Mouse (Mus musculus) CD4-positive, CD25-positive, alpha-beta regulatory T cell, adult 4 months (primary cell): ENCODE data around the gene Aqp12. TPM values are rescaled to one million over a fixed set of nuclear protein-coding genes. Genes with fewer than 3 reads are reported as not detected.
"Not testable (repeated sequence)": the region's sequence is repeated elsewhere in the genome, so short reads cannot be mapped to it uniquely, and the experiment has no call there.

Experiments
- ATAC-seq: one replicate; pipeline ENCODE4 v1.8.0; 2017
- polyA plus RNA-seq, 2 experiments: library from polyadenylated mRNA; unstranded; fragments of 100-300 nt; shearing (Covaris generic); gene quantifications; one replicate each; pipeline ENCODE4 v1.2.1; 2017

Aqp12 gene
- polyA plus RNA-seq = not detected

DNA sequence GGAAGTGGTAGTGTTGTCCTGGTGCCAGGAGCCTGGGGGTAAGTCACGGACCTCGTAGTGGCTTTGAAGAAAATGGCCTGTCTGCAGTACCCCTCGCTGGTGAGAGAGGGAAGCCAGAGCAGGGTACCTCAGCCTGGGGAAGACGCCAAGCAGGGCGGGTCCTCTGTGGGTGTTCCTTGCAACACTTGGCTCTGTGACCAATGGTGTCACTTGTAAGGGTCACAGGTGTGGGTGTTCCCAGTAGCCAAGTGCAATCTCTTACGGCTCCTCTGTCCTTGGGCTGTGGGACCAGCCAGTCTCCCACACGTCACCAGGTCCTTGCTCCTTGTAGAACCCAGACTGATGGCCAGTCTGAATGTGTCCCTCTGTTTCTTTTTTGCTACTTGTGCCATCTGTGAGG lies at the start of gene Aqp12:
Aqp12 (plus strand) TSS at position 274 of the 400 bp plus-strand sequence.
- ATAC-seq = no peak

GRCm38 (mm10) chr1:92956571-92957335 lies 49.4 kb upstream of the Aqp12 start:
- ATAC-seq = not testable (repeated sequence)

- ATAC-seq = no peak
Observed at GRCm38 (mm10) chr1:92958999-92959398, 47.1 kb upstream of the Aqp12 start.

DNA sequence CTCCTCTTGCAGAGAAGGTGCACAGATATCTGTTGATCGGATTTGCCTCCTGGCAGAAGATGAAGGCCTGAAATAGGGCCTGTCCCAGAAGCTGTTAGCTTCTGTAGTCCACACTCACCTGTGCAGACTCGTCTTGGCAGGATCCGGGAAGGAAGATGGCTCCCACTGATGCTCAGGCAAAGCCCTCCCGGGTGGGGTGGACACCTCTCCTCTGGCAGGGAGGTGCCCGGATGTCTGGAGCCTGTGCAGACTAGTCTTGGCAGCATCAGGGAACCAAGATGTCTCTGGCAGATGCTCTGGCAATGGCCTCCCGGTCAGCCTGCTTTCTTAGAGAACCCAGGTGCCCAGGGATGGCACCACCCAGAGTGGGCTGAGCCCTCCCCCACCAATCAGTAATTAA lies 35.3 kb upstream of the Aqp12 start:
- ATAC-seq = not testable (repeated sequence)

DNA sequence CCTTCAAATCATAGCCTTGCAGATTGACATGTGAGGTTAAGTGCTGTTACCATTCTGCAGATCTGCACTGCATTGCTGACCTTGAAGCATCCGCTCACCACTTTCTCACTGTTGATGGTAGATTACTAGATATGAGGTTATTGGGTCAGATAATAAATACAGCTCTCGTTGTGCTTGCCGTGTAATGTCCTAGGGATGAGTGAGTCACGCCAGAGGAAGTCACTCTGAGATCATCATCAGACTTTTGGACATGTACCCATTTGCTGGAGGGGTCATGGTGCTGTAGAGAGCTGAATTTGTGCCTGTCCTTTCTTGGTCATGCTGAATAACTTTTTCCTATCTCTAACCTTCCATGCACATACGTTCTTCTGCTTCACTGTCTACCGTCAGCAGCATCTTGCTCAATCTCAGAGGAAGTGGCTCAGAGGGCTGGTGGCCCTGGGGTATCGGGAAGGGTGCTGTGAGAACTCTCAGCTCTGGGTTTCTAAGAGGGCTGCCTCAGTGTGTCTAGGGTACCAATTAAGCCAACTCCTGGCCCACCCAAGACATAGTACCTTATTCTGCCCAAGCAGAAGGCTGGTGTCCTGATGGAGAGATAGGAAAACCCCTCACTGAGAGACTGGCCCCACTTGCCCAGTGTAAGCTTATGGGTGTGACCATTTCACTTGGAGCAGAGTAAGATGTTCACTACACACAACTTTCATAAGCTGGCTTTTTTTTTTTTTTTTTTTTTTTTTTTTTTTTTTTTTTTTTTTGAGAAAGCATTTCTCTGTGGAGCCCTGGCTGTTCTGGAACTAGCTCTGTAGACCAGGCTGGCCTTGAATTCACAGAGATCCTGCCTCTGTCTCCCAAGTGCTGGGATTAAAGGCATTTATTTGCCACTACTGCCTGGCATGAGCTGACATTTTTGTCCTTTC lies 34.0 kb upstream of the Aqp12 start:
- peak; percentile 69 for ATAC-seq

DNA sequence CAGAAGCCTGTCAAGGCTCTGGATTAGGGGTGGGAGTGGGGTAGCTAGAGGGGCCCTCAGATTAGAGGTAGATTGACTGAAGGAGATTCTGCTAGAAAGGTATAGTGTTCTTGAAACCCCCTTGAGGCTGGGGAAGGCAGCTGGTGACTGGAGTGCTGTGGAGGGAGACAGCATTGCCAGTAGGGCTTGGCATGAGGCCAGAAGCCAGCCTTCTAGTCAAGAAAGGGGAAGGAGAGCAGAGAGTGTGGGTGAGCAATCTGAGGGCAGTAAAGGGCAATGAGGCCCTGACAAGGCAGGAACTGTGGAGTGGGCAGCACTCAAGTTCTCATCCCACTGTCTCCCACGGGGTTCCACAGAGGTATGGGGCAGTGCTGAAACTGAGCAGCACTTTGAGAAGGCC lies 33.3 kb upstream of the Aqp12 start:
- peak; percentile 34 for ATAC-seq

DNA sequence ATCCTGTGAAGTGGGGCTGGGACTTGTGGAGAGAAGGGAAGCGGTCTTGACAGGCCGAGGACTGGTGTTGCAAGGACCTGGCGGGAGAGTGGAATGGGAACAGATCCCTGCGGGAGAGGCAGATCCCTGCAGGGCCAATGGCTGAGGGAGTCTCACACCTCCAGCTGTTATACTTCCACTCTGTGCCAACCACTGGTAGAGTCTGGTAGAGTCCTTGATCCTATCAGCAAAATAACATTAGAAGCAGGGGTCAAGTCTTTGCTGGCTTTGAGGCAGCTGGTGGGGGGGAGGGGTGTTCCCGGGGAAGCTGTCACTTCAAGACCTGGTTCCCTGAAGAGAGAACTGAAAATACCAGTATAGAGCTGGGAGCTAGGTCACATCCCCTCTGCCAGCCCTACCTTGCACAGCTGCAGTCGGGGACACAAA lies 30.0 kb upstream of the Aqp12 start:
- no peak for ATAC-seq

- no peak for ATAC-seq
Observed at GRCm38 (mm10) chr1:92978645-92979044, 27.5 kb upstream of the Aqp12 start.

DNA sequence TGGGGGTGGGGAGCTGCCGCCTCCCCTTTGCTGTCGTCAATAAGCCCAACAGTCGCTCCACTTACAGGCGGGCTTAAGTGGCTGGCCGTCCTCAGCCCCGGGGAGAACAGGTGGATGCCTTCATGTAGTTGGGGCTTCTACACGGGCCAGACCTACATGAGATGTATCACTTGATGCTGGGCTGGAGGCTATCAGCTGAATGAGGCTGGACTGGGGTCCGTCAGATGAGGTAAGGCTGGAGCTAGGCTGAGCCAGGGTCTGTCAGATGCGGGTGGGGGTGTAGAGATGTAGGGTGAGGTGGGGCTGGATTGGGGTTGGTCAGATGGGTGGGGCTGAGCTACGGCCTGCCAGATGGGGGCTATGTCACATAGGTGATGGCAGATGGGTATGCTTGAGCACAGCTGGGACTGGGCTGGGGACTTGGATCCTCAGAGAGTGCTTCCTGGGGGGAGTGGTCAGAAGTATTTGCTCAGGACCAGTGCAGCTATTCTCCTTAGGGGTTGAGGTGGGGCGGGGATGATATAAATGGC lies 27.0 kb upstream of the Aqp12 start:
- no peak for ATAC-seq

DNA sequence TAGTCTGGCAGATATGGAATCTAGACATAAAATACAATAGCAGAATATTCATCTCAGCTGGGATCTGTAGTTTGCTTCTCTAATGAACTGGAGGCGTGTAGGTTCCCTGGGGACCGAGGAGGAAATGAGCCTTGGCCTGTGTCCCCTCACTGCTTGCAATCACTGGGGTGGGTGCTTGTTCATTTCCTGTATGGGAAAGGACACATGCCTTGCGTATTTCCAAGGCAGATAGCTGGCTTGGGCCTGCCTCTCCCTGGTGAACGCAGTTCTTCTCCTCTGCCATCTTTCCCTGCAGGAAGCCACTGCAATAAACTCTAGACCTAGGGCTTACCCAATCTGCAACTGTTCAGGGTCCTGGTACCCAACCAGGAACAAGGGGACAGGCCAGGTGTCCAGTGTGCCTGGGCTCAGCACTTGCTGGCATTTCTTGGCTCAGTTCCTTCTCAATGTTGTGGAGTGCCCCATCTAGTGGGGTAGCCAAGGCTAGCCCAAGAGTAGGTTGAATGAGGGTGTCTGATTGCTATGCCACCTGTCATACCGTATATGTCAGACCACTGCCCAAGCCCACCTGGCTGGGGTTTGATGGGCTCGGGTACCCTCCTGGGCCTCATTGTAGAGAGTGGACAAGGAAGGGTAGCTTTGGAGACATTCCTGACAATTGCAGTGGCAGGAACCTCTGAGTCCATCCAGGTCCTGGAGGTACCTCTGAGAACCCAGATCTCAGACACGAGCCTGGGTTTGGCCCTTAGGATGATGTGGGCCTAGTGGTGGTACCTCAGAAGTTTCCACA lies 24.9 kb upstream of the Aqp12 start:
- no peak for ATAC-seq

- ATAC-seq = no peak
Observed at GRCm38 (mm10) chr1:92982931-92983605, 23.1 kb upstream of the Aqp12 start.

DNA sequence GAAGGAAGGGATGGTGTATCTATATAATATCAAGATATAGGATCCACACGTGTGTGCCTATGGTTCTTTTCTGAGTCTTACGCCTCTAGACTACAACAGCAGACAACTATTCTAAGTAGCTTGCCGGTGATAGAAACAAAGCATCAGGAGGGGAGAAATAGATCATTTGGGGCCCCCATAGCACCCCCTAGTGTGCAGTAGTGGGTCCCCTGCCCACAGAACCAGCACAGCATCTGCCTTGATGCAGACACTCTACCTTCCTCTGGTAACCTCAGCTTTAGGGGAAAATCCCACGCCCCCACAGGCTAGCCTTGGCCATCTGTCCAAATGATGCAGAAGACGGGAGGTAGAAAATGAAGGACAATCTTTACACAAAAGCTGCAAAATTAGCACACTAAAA lies 21.1 kb upstream of the Aqp12 start:
- ATAC-seq = no peak

- ATAC-seq = no peak
Observed at GRCm38 (mm10) chr1:92988894-92989293, 17.2 kb upstream of the Aqp12 start.

DNA sequence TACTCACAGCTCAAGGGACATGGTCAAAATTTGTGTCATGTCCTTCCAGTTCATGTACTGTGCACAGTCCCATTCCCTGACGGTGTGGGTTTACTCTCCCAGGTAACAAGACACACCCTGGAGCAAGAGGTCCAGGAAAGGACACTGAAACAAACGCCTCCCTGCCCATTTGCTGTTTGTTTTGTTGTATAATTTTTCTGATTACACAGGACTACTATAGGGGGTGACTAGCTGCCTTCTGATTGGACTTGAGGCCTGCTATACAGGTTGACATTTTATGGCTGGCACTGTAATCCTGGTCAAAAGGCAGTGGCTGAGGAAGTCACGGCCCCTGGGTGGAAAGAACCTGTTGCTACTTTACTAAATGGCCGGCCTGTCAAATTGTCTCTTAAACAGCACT lies 16.2 kb upstream of the Aqp12 start:
- ATAC-seq = no peak

DNA sequence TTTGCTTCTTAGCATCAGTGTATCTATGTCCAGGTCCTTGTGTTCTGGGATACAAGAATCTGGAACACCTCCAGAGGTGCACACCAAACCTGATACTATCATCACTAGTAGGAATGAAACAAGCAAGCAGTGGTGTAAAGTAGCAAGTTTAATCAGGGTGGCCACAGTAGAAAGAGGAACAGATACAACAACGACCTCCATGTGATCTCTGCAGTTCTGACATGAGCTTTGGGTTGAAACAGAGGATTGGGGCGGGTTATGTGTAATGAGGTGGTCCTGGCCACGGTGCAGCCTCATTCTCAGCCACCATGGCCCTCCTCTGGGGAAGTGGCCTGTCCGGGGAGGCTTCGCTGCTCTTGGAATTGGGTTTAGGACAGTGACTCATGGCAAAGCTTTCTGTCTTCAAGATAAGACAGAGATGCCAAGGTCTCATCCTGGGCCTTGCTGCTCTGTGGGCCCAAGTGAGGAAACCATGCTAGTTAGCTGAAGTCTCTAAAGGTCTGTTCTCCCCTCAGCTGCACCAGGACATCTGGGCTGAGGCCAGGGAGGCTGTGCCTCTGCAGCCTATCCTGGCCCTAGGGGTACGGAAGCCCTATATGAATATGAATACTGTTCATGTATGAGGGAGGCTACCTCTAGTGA lies 13.8 kb upstream of the Aqp12 start:
- ATAC-seq = no peak

DNA sequence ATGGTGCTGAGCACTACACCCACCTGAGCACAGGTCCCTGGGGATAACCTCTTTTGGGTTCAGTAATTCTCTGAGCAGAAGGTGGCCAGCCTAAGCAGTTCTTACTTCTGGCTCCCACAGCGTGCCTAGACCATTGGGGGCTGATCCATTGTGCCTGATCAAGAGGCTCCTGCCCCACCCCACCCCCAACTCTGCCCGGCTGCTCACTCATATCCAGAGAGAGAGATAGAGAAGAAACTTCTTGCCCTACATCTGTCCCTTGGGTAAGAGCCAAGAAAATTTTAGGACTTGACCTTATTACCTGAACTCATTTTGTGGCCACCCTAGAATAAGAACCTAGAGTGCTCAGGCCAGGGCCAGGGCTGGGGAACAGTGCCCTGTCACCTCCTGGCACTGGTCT lies 13.3 kb upstream of the Aqp12 start:
- no peak for ATAC-seq

GRCm38 (mm10) chr1:93009196-93009595 lies 3.1 kb downstream of the Aqp12 start:
- ATAC-seq = no peak

DNA sequence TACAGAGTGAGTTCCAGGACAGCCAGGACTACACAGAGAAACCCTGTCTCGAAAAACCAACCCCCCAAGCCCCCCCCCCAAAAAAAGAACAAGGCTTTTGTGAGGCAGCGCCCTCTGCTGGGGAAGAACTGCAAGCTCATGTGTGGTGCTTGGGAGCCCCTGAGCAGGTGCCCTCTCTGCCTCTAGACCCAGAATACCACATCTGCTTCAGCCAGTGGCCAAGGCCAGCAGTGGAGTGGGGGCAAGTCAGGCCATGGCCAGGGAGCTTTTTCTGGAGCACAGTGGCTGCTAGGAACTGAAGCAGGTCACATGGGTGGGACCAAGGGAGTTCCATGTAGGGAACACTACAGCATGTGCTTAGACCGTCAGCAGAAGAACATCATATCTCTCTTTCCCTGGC lies 4.6 kb downstream of the Aqp12 start:
- ATAC-seq = no peak

DNA sequence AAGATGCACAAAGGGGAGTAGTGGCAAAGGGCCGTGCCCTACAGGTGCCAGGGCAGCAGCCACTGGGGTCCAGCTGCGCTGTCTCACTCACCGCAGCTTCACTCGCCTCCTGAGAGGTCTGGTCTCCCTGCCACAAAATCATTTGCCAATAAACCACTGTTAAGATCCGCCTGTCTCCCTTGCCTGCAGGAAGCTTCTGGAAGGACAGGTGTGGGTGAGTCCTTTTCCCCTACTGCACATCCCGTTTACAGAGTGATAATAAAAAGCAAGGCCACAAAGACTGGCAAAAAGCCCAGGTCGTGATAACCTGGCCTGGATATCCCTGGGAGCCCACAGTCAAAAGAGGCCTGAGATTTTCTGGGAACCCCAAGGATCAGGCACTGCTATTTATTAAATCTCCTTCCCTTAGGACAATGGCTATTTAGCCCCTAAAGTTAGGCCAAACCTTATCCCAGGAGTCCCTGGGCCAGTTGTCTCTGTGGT lies 6.0 kb downstream of the Aqp12 start:
- no peak for ATAC-seq

DNA sequence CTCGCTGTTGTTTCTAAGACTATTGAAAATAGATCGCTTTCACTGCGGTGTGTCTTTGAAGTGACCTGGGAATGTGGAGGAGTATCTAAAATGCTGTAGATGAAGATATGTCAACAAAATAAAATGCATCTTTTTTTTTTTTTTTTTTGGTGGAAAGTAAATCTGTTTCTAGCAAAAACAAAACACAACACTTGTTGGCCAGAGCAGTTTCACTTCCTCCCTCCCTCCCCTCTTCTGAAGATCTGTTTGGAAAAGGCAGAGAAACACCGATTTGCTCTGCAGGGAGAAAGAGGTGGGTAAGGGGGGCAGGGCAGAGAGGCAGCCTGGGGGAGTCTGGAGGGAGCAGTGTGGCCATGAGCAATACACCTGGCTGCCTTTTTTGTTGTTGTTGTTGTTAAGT lies 7.2 kb downstream of the Aqp12 start:
- no peak for ATAC-seq

DNA sequence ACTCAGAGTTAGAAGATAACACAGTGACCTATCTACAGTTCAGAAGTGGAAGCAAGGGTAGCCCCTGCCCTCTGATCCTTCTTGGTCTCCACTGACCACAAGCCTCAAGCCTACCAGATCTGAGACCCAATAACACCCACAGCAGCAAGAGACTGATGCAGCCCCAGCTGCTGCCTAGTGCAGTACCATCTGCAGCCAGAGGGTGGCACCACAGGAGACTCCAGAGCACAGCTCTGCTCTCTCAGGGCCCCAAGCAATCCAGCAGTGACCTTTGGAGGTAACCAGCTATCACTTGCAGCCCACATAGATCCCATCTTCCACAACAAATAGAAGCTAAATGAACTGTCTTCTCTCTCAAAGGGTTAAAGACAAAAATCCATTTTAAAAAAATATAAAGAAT lies 8.3 kb downstream of the Aqp12 start:
- ATAC-seq = no peak
